Mouse (Mus musculus) right cerebral cortex, postnatal 14 days (tissue): ENCODE data around the gene Rxrb.

ENCODE experiments used
- DNase-seq: peaks from one replicate; pipeline ENCODE4 v3.0.0; 2022

Gene Rxrb

DNA sequence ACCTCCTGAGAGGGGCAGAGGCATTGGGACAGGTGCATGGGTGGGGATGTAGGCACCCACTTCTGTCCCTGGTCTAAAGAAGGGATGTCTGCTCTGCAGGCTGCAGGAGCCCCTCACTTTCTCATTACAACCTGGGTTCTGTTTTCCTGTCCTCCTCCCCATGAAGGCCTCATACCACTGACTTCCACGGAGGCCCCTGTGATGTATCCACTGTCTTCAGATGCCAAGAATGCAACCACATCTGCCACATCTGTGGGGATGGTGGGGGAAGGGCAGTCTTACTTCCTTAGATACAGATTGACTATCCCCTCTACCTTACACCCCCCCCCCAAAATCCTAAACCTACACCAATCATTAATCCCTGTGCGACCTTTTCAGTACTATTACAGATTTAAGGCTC lies 5.4 kb upstream of the Rxrb start:
- DNase-seq = no peak

DNA sequence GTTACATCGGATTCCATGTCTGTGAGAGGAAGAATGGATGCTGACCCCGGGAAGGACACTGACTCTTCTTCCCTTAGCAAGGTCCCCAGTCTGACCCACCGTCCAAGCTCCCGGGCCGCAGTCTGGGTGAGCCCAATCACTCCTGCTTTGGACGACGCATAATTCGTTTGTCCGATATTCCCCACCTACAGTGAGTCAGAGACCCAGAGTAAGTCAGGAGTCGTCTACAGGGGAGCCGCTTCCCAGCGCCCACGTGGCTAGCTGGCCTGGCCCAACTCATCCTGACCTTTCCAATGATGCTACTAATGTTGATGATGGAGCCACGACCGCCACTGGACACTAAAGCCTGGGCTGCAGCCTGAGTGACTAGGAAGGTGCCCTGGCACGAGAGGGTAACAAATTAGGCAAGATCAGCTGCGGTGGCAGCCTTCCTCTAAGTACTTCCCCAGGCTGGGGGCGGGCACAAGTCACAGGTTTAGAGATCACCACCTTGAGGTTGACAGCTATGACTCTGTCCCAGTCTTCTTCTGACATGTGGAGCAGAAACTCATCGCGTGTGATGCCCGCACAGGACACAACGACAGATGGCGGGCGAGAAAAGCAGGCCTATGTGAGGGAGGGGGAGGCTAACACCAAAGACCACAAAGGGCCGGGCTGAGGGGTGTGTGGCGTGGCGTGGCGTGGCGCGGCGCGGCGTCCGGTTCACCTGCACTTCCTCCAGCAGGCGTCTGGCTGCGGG lies 4.5 kb upstream of the Rxrb start:
- no peak for DNase-seq

DNA sequence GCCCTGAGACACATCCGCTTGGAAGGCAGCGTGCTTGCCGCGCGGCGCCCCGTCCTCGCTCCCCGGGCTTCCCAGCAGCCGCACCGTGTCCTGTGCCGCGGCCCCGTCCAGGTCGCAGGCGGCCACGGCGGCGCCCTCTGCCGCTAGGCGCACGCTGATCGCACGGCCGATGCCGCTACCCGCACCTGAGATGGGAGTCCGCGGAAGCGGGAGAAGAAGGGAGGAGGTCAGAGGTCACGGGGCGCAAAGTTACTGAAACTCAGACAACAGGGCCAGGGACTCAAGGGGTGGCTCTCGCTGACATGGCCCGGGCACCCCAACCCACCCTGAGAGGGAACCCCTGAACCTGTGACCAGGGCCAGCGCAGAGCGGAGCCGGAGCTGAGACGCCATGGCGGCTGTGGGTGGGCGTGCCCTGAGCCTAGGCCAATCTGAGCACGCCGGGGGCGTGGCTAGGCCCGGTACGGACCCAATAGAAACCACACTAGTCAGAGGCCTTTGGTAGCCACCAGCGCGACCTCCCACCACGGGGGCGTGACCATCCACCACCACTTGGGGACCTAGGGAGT lies 3.9 kb upstream of the Rxrb start, which contains the start of gene H2-Ke6:
Gene H2-Ke6 (minus strand): TSS at position 405 of the 568 bp plus-strand sequence.
- peak; percentile 88 for DNase-seq

GRCm38 (mm10) chr17:34028501-34029149 lies 3.0 kb upstream of the Rxrb start:
- no peak for DNase-seq

DNA sequence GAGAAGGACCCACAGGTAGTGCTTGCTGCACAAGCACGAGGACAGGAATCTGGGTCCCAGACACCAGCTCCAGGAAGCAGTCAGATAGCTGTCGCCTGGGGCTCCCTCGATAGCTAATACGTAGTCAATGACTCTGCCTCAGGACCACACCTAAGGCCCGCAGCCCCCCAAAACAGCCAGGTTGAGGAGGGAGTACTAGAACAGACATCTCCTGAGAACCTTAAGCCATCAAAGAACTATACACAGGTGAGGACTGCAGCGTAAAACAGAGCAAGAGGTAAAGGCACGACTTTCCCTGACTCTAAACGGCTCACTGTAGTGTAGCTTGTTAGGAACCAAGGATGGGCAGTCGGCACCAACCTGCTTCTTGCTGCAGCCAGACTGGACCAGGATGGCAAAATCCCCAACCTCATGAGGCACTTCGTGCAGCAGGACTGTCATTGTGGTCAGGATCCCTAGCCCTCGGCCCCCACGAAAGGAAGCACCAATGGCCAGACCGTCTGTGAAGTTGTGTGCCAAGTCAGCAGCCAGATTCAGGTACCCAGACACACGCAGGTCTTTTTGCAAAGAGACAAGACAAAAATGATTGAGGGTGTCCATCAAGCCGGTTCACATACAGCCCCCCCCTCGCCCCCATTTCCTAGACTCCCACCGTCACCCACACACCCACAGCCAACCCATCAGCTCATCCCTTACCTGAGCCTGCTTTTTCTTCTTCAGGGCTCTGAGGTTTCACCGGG lies 2.3 kb upstream of the Rxrb start:
- DNase-seq = no peak

DNA sequence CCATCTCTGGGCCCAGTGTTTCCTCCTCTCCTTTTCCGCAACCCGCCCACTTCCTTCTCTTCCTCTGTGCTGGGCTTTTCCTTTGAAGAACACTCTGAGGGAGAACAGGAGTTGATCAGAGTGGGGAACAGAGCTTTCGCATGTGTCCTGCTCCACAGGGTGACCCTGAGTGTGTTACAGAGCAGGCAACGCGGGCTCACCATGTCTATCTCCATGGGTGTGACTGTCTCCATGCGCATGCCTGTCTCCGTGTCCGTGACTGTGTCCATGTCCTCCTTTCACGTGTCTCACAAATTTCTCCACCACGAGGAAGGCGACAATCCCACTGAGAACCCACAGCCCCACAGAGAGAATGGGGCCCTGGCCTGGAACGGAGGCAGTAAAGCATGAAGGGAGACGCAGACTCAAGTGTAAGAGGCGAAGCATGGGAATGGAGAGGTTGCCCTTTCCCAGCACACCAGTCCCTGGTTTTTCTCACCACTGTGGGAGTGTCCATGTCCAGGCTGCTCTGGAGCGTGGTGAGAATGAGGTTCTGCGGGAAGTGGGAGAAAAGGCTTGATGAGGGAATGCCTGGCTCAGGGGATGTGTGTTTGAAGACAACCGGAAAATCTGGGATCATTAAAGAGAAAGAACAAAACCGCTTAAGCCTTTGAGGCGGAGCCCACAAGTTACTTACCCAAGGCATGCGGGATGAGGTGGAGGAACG lies 1.6 kb upstream of the Rxrb start:
- DNase-seq = no peak

DNA sequence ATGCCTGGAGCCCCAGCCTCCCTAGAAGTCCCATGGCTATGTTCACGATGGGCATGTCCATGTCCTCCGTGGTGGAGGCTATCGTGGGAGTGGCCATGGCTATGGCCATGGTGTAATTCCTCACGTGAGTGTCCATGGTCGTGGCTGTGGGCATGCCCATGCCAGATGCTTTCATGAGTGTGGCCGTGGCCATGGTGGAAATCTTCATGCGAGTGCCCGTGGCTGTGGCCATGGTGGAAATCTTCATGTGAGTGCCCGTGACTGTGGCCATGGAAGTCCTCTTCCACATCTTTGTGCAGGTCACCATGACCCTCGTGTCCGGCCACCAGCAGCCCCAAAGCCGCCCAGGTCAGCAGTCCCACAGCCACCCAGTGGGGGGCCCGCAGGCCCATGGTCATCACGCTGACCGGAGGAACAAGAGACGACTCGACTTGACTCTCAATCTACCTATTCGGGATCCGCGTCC lies 718 bp upstream of the Rxrb start:
- no peak for DNase-seq

DNA sequence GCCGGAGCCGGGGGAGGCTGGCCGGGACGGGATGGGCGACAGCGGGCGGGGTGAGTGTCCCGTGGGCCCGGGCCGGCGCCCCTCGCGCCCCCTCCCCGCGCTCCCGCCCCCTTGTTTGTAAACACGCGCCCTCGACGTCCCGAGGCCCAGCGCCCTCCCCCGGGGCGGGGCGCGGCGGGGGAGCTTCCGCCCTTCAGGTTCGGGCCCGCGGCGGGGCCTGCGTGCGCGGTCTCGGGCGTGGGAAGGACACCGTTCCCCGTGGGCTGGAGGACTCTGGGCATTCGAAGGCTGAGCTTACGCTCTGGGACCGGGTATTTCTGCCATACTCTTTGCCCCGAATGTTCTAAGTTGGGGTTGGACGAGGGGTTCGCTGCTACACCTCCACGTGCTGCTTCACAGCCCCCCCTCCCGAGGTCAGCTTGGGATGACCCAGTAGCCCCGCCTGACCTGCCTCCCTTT lies 591 bp downstream of the Rxrb start:
- no peak for DNase-seq

DNA sequence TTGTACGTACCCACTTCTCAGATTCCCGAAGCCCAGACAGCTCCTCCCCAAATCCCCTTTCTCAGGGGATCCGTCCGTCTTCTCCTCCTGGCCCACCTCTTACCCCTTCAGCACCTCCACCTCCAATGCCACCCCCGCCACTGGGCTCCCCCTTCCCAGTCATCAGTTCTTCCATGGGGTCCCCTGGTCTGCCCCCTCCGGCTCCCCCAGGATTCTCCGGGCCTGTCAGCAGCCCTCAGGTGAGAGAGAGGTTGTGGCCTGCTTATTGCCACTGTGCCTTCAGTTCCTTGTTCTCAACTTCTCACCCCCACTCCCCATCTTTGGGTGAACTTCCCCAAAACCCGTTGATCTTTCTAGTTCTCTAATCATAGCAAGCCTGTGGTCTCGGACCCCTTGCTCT lies 1.2 kb downstream of the Rxrb start:
- no peak for DNase-seq

- no peak for DNase-seq
Measured at GRCm38 (mm10) chr17:34033441-34033840, 1.8 kb downstream of the Rxrb start.

DNA sequence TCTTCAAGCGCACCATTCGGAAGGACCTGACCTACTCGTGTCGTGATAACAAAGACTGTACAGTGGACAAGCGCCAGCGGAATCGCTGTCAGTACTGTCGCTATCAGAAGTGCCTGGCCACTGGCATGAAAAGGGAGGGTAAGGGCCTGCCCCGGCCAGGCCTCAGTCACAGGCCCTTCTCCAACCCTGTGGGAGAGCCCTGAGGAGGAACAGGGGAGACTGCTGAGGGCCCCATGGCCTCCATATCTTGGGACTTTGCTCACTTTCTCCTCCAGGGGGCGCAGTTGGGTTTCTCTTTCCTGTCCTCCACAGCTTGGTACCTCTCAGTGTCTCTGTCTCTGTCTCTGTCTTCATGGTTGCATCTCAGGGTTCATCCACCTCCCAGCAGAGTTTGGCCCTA lies 2.5 kb downstream of the Rxrb start:
- DNase-seq = peak; percentile 75

DNA sequence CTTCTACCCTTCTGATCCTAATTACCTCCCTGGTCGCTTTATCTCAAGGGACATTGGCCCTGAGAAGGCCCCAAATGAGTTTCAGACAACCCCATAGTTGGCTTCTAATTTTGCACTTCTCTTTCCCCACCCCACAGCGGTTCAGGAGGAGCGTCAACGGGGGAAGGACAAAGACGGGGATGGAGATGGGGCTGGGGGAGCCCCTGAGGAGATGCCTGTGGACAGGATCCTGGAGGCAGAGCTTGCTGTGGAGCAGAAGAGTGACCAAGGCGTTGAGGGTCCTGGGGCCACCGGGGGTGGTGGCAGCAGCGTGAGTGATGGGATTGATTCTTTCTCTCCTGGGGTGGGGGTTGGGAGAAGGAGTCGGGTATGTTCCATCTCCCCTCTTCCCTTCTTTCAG lies 3.9 kb downstream of the Rxrb start:
- no peak for DNase-seq

- DNase-seq = no peak
Measured at GRCm38 (mm10) chr17:34036647-34037046, 5.0 kb downstream of the Rxrb start.

DNA sequence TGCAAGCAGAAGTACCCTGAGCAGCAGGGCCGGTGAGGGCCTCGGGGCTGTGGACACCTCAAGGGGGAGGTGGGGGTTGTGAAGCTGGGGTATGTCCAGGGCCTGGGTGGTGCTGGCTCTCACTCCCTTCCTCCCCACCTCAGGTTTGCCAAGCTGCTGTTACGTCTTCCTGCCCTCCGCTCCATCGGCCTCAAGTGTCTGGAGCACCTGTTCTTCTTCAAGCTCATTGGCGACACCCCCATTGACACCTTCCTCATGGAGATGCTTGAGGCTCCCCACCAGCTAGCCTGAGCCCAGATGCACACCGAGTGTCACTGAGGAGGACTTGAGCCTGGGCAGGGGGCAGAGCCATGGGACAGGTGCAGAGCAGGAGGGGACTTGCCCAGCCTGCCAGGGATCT lies 5.6 kb downstream of the Rxrb start:
- DNase-seq = no peak

GRCm38 (mm10) chr17:34038440-34038839 lies 6.8 kb downstream of the Rxrb start:
- peak; percentile 70 for DNase-seq

GRCm38 (mm10) chr17:34038878-34039561 lies 7.4 kb downstream of the Rxrb start, which contains the start of gene Col11a2:
Col11a2 (plus strand) TSS chr17:34039437.
- DNase-seq = no peak

DNA sequence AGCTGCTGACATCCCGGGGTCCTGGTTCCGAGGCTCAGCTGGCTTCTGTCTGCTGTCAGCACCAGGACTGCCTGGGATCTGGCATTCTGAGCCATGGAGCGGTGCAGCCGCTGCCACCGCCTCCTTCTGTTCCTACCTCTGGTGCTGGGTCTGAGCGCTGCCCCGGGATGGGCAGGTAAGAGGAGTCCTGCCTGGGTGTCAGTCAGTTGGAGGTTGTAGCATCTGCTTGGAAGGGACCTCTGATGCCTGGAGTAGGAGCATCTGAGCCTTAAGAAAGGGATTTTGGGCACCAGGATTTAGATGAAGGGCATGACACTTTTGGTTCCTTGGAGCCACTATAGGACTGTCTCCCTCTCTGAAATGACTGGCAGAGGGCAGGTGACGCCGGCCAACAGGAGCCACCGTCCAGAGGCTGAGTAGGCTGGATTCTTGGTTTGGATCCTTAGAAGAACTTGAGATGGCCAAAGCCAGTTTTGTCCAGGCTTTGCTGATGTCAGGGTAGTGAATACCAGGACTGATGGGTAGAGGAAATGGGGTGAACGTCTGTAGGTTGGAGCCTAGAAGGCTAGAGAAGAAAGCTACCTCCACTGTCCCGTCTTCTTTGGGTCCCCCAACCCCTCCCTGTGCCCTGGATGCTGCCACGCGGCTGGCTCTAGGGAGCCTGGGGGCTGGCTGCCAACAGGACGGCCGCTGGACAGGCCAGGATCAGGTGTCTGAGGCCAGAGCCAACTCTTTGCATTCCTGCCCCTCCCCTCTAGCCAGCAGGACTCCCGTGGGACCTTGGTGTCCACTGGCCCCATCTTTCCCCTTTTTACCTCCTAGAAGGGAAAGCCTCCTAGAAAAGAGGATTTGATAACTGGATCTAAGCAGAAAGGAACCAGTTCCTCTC lies 8.2 kb downstream of the Rxrb start:
- no peak for DNase-seq

DNA sequence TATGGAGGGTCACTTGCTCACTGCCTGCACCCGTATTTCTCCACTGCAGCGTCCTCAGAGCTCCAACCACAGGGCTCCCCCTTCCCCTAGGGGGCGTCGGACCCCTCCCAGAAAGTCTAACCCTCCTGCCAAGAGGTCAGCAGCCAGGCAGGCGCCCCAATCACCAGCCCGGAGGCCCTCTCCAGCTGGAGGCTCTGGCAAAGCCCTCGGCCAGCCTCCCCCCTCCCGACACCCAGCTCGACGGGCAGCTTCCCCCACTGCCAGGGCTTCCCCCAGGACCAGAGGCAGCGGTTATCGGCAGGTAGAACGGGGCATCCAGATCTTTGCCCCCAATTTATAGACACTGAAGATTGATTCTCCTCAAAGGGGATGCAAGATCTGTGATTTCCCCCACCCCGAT lies 14.3 kb downstream of the Rxrb start:
- DNase-seq = no peak

- DNase-seq = no peak
Measured at GRCm38 (mm10) chr17:34047404-34048050, 15.9 kb downstream of the Rxrb start.

DNA sequence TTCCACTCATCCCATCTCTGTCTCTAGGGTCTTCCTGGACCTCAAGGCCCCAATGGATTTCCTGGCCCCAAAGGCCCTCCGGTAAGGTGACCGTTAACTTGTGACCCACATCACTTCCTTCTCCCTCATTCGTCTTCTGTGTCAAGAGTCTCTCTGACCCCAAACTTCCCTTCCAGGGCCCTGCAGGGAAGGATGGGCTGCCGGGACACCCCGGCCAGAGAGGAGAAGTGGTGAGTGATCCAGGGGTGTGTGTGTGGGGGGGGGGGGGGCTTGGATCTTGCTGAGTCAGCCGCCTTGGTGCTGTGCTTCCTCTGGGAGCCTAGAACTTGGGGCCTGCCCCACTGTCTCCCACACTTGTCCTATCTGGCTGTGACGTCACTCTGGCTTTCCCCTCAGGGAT lies 25.6 kb downstream of the Rxrb start:
- DNase-seq = no peak
